24 mouse cellular contexts compared by ENCODE assay signal in genomic region chr6:88053228-88054080, GRCm38 (mm10). TPM values are rescaled to one million over a fixed set of nuclear protein-coding genes. Genes with fewer than 3 reads are reported as not detected.
DNase-seq lines count a peak whose midpoint lies in the region; ATAC-seq and TF ChIP-seq lines count a peak whose summit lies in the region.
"Had no signal": no experiment of that assay in that cellular context is flagged by ENCODE, and none has a peak within 500 bp of the region (broad histone marks: within the 10 kb centered on the region; RNA-seq: fewer than 3 reads in every experiment).

No protein-coding gene starts in this region.

- H3K4me2 ChIP-seq in lung, embryonic 14.5 days: no peak overlapping the region
- peak overlapping the region; percentile 41; the same call in 1 of the 2 replicates for H3K4me2 ChIP-seq in intestine, postnatal 0 days (replicated peaks; ENCODE audit: low read depth)
- no peak overlapping the region for H3K4me2 ChIP-seq in stomach, postnatal 0 days (replicated peaks; ENCODE audit: low read depth)
- H3K4me2 ChIP-seq: embryonic facial prominence, embryonic 13.5 days; forebrain, embryonic 13.5 days; heart, embryonic 12.5 days; limb, embryonic 13.5 days; midbrain, embryonic 11.5 days; neural tube, embryonic 15.5 days had no signal

- no peak overlapping the region for H3K27ac ChIP-seq in lung, embryonic 14.5 days (ENCODE audit: low read depth)
- peak overlapping the region; percentile 72; the same call in 1 of the 2 replicates for H3K27ac ChIP-seq in bone marrow, adult 2 months (ENCODE audit: control insufficient read depth, insufficient read depth, low read depth, low read length, poor library complexity)
- peak overlapping the region; percentile 54 for H3K27ac ChIP-seq in intestine, postnatal 0 days (ENCODE audit: low read depth, low read length)
- H3K27ac ChIP-seq in stomach, postnatal 0 days (replicated peaks): peak overlapping the region; percentile 0; the same call in 1 of the 2 replicates
- no peak overlapping the region for H3K27ac ChIP-seq in layer of hippocampus, adult 2 months
- H3K27ac ChIP-seq: embryonic facial prominence, embryonic 13.5 days; forebrain, embryonic 13.5 days; kidney, postnatal 0 days; limb, embryonic 13.5 days; liver, embryonic 14.5 days; neural tube, embryonic 15.5 days had no signal

- no peak for TF ChIP-seq POLR2A in bone marrow, adult 2 months (IDR thresholded peaks at IDR 0.05; ENCODE audit: borderline replicate concordance, control insufficient read depth, low read depth, low read length)

- 41% methylated on average over 11 of the region's 11 CpGs for WGBS in lung, embryonic 14.5 days
- WGBS in bone marrow, adult 2 months: 44% methylated on average over 11 of the region's 11 CpGs
- WGBS in intestine, postnatal 0 days: 33% methylated on average over 11 of the region's 11 CpGs
- WGBS in stomach, postnatal 0 days: 44% methylated on average over 11 of the region's 11 CpGs

- no peak for TF ChIP-seq CTCF in lung, embryonic 14.5 days (IDR thresholded peaks at IDR 0.05; ENCODE audit: low read depth)
- TF ChIP-seq CTCF in bone marrow, adult 2 months (IDR thresholded peaks at IDR 0.05; ENCODE audit: control insufficient read depth, insufficient read depth, low read length): no peak
- TF ChIP-seq CTCF in intestine, postnatal 0 days (IDR thresholded peaks at IDR 0.05; ENCODE audit: low read depth): no peak
- TF ChIP-seq CTCF in stomach, postnatal 0 days (IDR thresholded peaks at IDR 0.05; ENCODE audit: low read depth): no peak
- TF ChIP-seq CTCF in layer of hippocampus, adult 2 months (conservative IDR thresholded peaks at IDR 0.05): no peak

- H3K27me3 ChIP-seq in lung, embryonic 14.5 days (ENCODE audit: insufficient read depth, low read length): no peaks in the 10 kb centered on the region
- H3K27me3 ChIP-seq in intestine, postnatal 0 days (replicated peaks; ENCODE audit: control insufficient read depth, insufficient read depth, low read length): no peaks in the 10 kb centered on the region
- H3K27me3 ChIP-seq in stomach, postnatal 0 days (ENCODE audit: control insufficient read depth, insufficient read depth, low read length): no peaks in the 10 kb centered on the region

- ATAC-seq in lung, embryonic 14.5 days (ENCODE audit: insufficient read depth): no peak; the same call in 1 of the 2 replicates
- ATAC-seq in intestine, postnatal 0 days: peak; percentile 72
- peak; percentile 69 for ATAC-seq in stomach, postnatal 0 days (ENCODE audit: low FRiP score, low TSS enrichment)
- ATAC-seq: activated CD4-positive, CD25-positive, alpha-beta regulatory T cell, adult 4 months; forebrain, embryonic 13.5 days had no signal

- peaks cover 5% of the 10 kb centered on the region; the same call in 1 of the 2 replicates for H3K4me1 ChIP-seq in lung, embryonic 14.5 days (ENCODE audit: insufficient read depth)
- H3K4me1 ChIP-seq in bone marrow, adult 2 months (ENCODE audit: control insufficient read depth, insufficient read depth, low read length): peaks cover 2% of the 10 kb centered on the region
- peaks cover 8% of the 10 kb centered on the region; the same call in 1 of the 2 replicates for H3K4me1 ChIP-seq in intestine, postnatal 0 days (replicated peaks; ENCODE audit: control insufficient read depth, insufficient read depth, low read length)
- H3K4me1 ChIP-seq in stomach, postnatal 0 days (replicated peaks; ENCODE audit: control insufficient read depth, insufficient read depth): no peaks in the 10 kb centered on the region
- H3K4me1 ChIP-seq: embryonic facial prominence, embryonic 13.5 days; forebrain, embryonic 13.5 days; heart, embryonic 12.5 days; limb, embryonic 13.5 days; neural tube, embryonic 15.5 days had no signal

- H3K4me3 ChIP-seq in lung, embryonic 14.5 days (ENCODE audit: low read depth, low read length): no peak overlapping the region
- no peak overlapping the region for H3K4me3 ChIP-seq in bone marrow, adult 2 months (replicated peaks; ENCODE audit: control insufficient read depth, low read depth, low read length)
- H3K4me3 ChIP-seq in intestine, postnatal 0 days (ENCODE audit: low read depth, low read length): no peak overlapping the region
- H3K4me3 ChIP-seq in stomach, postnatal 0 days (ENCODE audit: low read depth, low read length): no peak overlapping the region
- no peak overlapping the region for H3K4me3 ChIP-seq in layer of hippocampus, adult 2 months
- H3K4me3 ChIP-seq: embryonic facial prominence, embryonic 13.5 days; forebrain, embryonic 13.5 days; heart, embryonic 12.5 days; limb, embryonic 13.5 days; neural tube, embryonic 15.5 days had no signal

- TF ChIP-seq EP300 in stomach, postnatal 0 days (optimal IDR thresholded peaks at IDR 0.05): no peak

- peak; percentile 28 for DNase-seq in lung, embryonic 14.5 days
- DNase-seq in lung, postnatal 25 days (ENCODE audit: low spot score): no peak
- peak; percentile 40 for DNase-seq in stomach, postnatal 0 days (ENCODE audit: low spot score)
- DNase-seq in left cerebral cortex, postnatal 4 days: no peak
- DNase-seq in layer of hippocampus, adult 2 months (ENCODE audit: low spot score in 2 of 2): no peak
- DNase-seq: adrenal gland, adult 8-10 months; B cell, adult 2 months; cerebellum, adult 2 months; cerebellum, postnatal 25 days; gastrocnemius, postnatal 10 days; heart, adult 18-20 months; heart, postnatal 10 days had no signal

- intact Hi-C loops in left cerebral cortex, postnatal 4 days (cut with DNase I): no loop called here

- H3K9me3 ChIP-seq in lung, embryonic 14.5 days (ENCODE audit: low read depth, low read length): no peaks in the 10 kb centered on the region
- H3K9me3 ChIP-seq in intestine, postnatal 0 days (ENCODE audit: control insufficient read depth): no peaks in the 10 kb centered on the region
- no peaks in the 10 kb centered on the region for H3K9me3 ChIP-seq in stomach, postnatal 0 days (ENCODE audit: control insufficient read depth, low read length)
- H3K9me3 ChIP-seq: embryonic facial prominence, embryonic 13.5 days; forebrain, embryonic 13.5 days; G1E; heart, embryonic 12.5 days; limb, embryonic 13.5 days; neural tube, embryonic 15.5 days had no signal

- H3K36me3 ChIP-seq in lung, embryonic 14.5 days (ENCODE audit: insufficient read depth): no peaks in the 10 kb centered on the region
- no peaks in the 10 kb centered on the region for H3K36me3 ChIP-seq in intestine, postnatal 0 days (ENCODE audit: control insufficient read depth, insufficient read depth)
- no peaks in the 10 kb centered on the region for H3K36me3 ChIP-seq in stomach, postnatal 0 days (ENCODE audit: control insufficient read depth, insufficient read depth, low read length)
- H3K36me3 ChIP-seq: embryonic facial prominence, embryonic 13.5 days; G1E; heart, embryonic 12.5 days; limb, embryonic 13.5 days; neural tube, embryonic 15.5 days had no signal

- no peak overlapping the region for H3K9ac ChIP-seq in lung, embryonic 14.5 days
- no peak overlapping the region for H3K9ac ChIP-seq in intestine, postnatal 0 days (ENCODE audit: low read depth, low read length)
- no peak overlapping the region for H3K9ac ChIP-seq in stomach, postnatal 0 days (ENCODE audit: low read length)
- H3K9ac ChIP-seq: embryonic facial prominence, embryonic 13.5 days; forebrain, embryonic 13.5 days; heart, embryonic 12.5 days; limb, embryonic 13.5 days; liver, embryonic 14.5 days; neural tube, embryonic 15.5 days had no signal

RNA-seq across cellular contexts. Expression of gene Rab7, which starts 8.4 kb away (rescaled TPM):
- 216 and 218 TPM in 2 replicates for polyA plus RNA-seq in lung, embryonic 14.5 days (2014; fragmentation: Nextera tagmentation; extraction: Ambion mirVana)
- polyA plus RNA-seq in bone marrow, adult 2 months (2011; ENCODE audit: insufficient read depth, insufficient read length, low replicate concordance, missing spikeins): 49.6 and 72.1 TPM in 2 replicates
- polyA plus RNA-seq in intestine, postnatal 0 days (2015; fragmentation: Nextera tagmentation; extraction: Ambion mirVana): 219 and 226 TPM in 2 replicates
- polyA plus RNA-seq in stomach, postnatal 0 days (2015; fragmentation: Nextera tagmentation; extraction: Ambion mirVana): 179 and 198 TPM in 2 replicates
- 100 to 1,000 TPM; 278 to 279 TPM for total RNA-seq in left cerebral cortex, postnatal 4 days (2021)
- 100 to 1,000 TPM; 305 to 332 TPM for total RNA-seq in layer of hippocampus, adult 2 months (2021)

RNA-seq across cellular contexts. Expression of gene Rpn1, which starts 30.8 kb away (rescaled TPM):
- polyA plus RNA-seq in lung, embryonic 14.5 days (2014; fragmentation: Nextera tagmentation; extraction: Ambion mirVana): 437 and 440 TPM in 2 replicates
- 32.1 and 38.7 TPM in 2 replicates for polyA plus RNA-seq in bone marrow, adult 2 months (2011; ENCODE audit: insufficient read depth, insufficient read length, low replicate concordance, missing spikeins)
- polyA plus RNA-seq in intestine, postnatal 0 days (2015; fragmentation: Nextera tagmentation; extraction: Ambion mirVana): 164 and 184 TPM in 2 replicates
- 265 and 266 TPM in 2 replicates for polyA plus RNA-seq in stomach, postnatal 0 days (2015; fragmentation: Nextera tagmentation; extraction: Ambion mirVana)
- 100 to 1,000 TPM; 186 to 197 TPM for total RNA-seq in left cerebral cortex, postnatal 4 days (2021)
- total RNA-seq in layer of hippocampus, adult 2 months (2021): 100 to 1,000 TPM; 163 to 174 TPM

Comparison
In these comparisons a context has a peak if more than half of its experiments do, and no peak if none do; other contexts are left out.
1. DNase-seq: peak in lung, embryonic 14.5 days (single experiment) and stomach, postnatal 0 days (single experiment); none in lung, postnatal 25 days (single experiment), left cerebral cortex, postnatal 4 days (single experiment) and layer of hippocampus, adult 2 months (0 of 2).
2. H3K27ac ChIP-seq: peak in bone marrow, adult 2 months (single experiment), intestine, postnatal 0 days (single experiment) and stomach, postnatal 0 days (single experiment); none in lung, embryonic 14.5 days (single experiment) and layer of hippocampus, adult 2 months (single experiment).